Mouse (Mus musculus): ENCODE data around the gene Sgpl1.

Gene Sgpl1

DNA sequence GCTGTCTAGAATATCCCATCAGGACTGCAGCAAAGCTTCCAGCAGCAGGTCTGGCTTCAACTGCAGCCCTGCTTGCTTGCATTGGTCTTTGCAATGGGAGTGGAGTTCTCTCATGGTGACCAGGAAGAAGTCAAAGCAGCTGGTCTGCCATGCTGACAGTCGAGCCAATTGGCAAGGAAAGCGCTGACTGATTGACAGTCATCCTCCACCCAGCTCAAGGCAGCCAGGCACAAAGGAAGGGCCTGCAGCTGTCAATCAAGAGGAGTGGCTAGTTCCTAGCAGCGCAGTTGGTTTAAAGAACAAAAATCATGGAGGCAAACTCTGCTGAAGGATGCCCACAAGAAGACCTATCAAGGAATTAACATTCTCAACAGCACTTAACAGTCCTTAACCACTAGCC is 61.0 kb downstream of the Sgpl1 start:
- DNase-seq (ENCODE audit: low read depth), result no peak

DNA sequence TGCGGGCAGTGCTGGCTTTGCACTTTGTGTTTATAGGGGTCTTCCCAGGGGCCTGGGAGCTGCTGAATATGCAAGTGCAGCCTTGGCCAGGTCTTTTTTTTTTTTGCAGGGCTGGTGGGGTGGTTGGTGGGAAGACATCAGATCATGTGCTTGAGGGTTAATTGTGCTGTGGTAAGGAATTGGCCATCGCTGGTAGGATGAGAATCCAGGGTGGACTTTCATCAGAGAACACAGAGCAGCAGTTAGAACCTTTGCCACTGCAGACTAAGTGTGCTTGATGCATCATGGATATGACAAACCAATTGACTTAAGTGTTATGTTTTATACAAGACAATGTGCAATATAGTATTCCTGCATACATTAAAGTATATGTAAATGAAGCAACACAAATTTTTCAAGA is 62.1 kb downstream of the Sgpl1 start:
- no peak for DNase-seq (ENCODE audit: low read depth)

- no peak for DNase-seq (ENCODE audit: low read depth)
Measured at GRCm38 (mm10) chr10:61080931-61081255, 66.6 kb downstream of the Sgpl1 start.

DNA sequence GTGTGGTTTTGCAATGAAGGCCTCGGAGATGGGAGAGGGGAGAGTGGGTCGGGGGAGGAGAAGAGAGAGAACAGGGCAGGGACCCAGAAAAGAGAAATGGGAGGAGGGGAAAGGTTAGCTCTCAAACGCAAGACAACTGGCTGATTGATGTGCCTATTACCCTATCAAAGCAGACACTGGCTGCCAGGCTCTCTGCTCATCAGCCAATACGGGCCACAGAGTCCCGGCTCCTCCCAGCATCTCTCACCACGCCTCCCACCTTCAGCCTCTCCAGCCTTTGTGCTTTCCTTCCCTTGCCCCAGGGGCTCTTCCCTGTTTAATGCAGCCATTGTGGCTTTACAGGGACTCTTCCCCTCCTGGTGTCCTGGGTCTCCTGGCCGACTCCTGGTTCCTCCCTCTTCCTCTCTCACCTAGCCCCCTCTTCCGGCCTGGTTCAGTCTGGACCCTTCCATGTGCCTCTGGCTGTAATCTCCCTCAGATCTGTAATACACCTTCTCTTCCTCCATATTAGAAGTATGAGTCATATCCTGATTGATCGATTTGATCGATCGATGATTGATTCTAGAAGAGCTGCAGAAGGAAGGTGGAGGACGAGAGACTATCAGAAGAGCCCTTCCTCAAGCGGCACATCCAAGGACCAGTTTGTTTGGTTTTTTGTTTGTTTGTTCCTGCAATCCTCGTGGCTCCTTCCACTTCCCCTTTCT is 67.1 kb downstream of the Sgpl1 start:
- DNase-seq (ENCODE audit: low read depth), result peak; percentile 66

DNA sequence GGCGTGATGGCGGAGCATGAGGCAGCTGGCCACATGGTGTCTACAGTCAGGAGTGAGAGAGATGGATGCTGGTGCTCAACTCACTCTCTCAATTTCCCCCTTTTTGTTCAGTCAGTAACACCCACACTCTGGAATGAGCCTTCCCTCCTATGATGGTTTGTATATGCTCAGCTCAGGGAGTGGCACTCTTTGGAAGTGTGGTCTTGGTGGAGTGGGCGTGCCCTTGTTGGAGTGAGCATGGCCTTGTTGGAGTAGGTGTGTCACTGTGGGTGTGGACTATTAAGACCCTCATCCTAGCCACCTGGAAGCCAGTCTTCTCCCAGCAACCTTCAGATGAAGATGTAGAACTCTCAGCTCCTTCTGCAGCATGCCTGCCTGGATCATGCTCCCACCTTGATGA is 71.9 kb downstream of the Sgpl1 start:
- no peak for DNase-seq (ENCODE audit: low read depth)

- no peak for DNase-seq (ENCODE audit: low read depth)
Measured at GRCm38 (mm10) chr10:61074643-61075042, 72.9 kb downstream of the Sgpl1 start.

GRCm38 (mm10) chr10:61072324-61072723 is 75.2 kb downstream of the Sgpl1 start:
- peak; percentile 32 for DNase-seq (ENCODE audit: low read depth)

DNA sequence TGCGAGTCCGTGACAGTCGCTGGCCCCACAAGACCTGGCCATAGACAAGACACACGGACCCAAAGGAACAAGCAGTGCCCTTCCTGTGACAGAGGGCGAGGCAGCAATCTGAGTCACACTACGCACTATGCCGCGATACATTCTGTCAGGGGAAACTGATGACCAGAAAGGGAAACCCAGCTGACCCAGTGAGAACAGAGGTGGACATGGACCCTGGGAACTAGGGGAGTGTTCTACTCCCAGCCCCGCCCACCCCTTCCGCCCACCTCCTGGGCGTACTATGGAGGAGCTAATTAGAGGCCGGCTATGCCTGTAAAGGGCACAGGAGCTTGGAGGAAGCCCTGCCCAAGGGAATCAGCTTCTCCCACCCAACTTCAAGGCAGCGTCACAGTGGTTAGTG is 78.3 kb downstream of the Sgpl1 start:
- DNase-seq (ENCODE audit: low read depth), result no peak

DNA sequence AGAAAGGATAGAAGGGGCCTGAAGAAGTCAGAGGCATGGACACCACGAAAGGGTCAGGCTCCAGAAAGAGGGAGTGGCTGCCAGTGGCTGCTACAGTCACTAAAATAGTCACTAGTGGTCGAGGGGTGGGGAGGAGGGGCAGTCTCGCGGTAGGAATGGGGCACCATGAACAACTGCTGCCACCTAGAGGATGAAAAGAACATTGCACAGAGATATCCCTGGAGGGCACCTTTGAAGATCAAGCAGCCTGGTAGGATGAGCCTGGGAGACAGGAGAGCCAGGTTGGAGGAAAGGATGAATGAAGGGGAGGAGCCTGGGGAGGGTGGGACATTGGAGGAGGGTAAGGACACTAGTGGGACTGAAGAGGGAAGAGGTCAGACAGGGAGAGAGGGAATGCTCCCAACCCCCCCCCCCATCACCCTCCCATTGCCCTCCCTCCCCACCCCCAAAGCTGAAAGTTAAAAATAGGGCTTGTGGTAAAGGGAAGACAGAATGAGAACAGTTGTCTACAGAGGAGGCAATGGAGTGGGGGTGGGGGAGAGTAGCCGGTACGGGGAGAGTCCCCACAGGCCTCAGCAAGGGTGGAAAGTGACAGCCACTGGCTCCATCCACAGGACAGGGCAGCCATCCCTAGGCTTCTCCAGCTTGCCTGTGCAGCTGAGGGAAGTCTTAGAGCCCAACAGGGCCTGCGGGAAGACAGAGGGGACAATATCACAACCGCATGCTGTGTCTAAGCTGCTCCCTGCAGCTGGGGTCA is 78.9 kb downstream of the Sgpl1 start:
- peak; percentile 51 for DNase-seq (ENCODE audit: low read depth)

DNA sequence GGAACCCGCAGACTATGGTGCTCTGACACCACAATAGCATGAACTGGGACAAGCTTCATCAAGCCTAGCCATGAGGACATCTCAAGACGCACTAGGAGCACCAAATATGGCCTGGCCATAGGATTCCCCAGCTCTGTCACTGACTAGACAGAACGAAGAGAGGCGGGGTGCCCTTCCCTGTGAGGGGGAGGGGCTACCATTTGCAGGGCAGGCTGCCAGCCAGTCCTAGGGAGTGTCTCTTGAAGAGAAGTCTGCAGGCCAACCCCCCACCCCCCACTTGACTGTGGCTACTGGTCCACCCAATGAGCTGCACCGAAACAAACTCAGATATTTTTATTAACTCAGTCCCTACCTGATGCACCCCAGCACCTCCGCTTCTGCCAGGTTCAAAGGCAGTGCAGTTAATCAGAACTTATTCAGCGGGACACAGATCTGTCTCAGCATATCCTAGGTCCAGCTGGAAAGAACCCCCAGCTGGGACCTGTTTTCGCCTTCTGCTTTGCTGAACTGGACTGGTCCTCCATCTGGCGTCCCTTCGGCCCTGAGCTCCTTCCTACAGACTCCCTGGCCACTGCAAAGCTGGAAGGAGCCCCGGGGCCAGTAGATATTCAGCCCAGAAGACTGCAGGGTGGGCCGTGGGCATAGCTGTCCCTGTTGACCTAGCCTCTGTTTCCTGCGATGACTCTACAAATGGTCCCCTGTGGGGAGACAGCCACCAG is 82.1 kb downstream of the Sgpl1 start:
- no peak for DNase-seq (ENCODE audit: low read depth)

- DNase-seq (ENCODE audit: low read depth), result no peak
Measured at GRCm38 (mm10) chr10:61064635-61065034, 82.9 kb downstream of the Sgpl1 start.

DNA sequence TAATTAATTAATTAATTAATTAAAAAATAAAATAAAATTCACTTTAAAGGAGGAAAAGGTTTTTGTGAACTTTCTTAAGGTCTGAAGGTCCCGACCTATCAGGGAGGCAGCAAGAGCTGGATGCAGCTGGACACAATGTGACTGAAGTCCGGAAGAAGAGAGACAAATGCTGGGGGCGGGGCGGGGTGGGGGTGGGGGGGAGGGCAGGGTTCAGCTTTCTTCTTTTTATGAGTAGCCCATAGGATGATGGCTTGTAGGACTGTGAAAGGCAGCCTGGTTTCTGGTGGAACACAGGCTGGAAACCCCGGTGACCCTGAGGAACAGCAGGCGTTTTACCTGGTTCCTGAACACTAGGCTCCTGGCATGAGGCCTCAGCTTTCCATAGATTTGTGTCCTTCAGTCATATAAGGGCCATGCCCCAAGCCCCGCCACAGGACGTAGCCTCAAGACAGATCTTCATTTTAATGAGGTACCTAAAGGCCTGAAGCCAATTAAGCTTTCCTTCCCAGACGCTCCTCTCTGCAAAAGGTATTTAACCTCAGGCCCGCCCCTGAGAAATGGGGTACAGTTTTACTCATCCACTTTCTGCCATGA is 84.1 kb downstream of the Sgpl1 start:
- no peak for DNase-seq (ENCODE audit: low read depth)

GRCm38 (mm10) chr10:61059543-61060110 is 87.9 kb downstream of the Sgpl1 start:
- DNase-seq (ENCODE audit: low read depth), result no peak

- DNase-seq (ENCODE audit: low read depth), result no peak
Measured at GRCm38 (mm10) chr10:61059101-61059500, 88.4 kb downstream of the Sgpl1 start.

GRCm38 (mm10) chr10:61056661-61057060 is 90.8 kb downstream of the Sgpl1 start:
- DNase-seq (ENCODE audit: low read depth), result no peak

- DNase-seq (ENCODE audit: low read depth), result peak; percentile 38
Measured at GRCm38 (mm10) chr10:61051993-61052613, 95.4 kb downstream of the Sgpl1 start.

All from 416B (cell line).